Mouse (Mus musculus) hindbrain, embryonic 15.5 days (tissue): ENCODE results near the gene Sema4a. TPM values are rescaled to one million over a fixed set of nuclear protein-coding genes. Genes with fewer than 3 reads are reported as not detected.

Experiments
- ATAC-seq: fragments of 200-750 bp; cut with Nextera tagmentation; 2 replicates; pipeline ENCODE4 v1.8.0; 2017; ENCODE audit warnings: low read depth, moderate number of reproducible peaks, moderate TSS enrichment; ENCODE audit not compliant: low FRiP score
- H3K27ac ChIP-seq: fragments of 300-500 bp; sonication (generic); replicated peaks from 2 replicates; pipeline ENCODE4 v1.5.1; 2015; ENCODE audit warnings: mild to moderate bottlenecking, inconsistent platforms
- H3K27me3 ChIP-seq: fragments of 300-500 bp; sonication (generic); 2 replicates; pipeline ENCODE4 v1.6.1; 2015; ENCODE audit warnings: control low read depth, inconsistent platforms
- H3K36me3 ChIP-seq: fragments of 300-500 bp; sonication (generic); 2 replicates; pipeline ENCODE4 v1.6.1; 2015; ENCODE audit warnings: control low read depth, inconsistent platforms
- H3K4me1 ChIP-seq: fragments of 300-500 bp; sonication (generic); replicated peaks from 2 replicates; pipeline ENCODE4 v1.6.1; 2015; ENCODE audit warnings: control low read depth, inconsistent platforms
- H3K4me2 ChIP-seq: fragments of 300-500 bp; sonication (generic); 2 replicates; pipeline ENCODE4 v1.6.1; 2015; ENCODE audit warnings: moderate library complexity, mild to moderate bottlenecking, inconsistent platforms
- H3K4me3 ChIP-seq: fragments of 300-500 bp; sonication (generic); 2 replicates; pipeline ENCODE4 v1.5.1; 2015; ENCODE audit warnings: mild to moderate bottlenecking, inconsistent platforms
- H3K9ac ChIP-seq: fragments of 300-500 bp; sonication (generic); 2 replicates; pipeline ENCODE4 v1.6.1; 2015; ENCODE audit warnings: inconsistent platforms
- H3K9me3 ChIP-seq: fragments of 300-500 bp; sonication (generic); 2 replicates; pipeline ENCODE4 v1.6.1; 2016; ENCODE audit warnings: control low read depth, inconsistent platforms
- WGBS: fragments of 180-500 bp; shearing (Covaris S2); methylation state at CpG from one replicate; pipeline ENCODE4 v1.1.7; 2015; 5-methylcytosine and 5-hydroxymethylcytosine counted together
- polyA plus RNA-seq: library from polyadenylated mRNA; unstranded; fragments of >200 nt; fragmentation: Nextera tagmentation; extraction: Ambion mirVana; gene quantifications from 2 replicates; pipeline ENCODE4 v1.2.1, GENCODE M21; 2015

Sema4a gene
- polyA plus RNA-seq, 1 experiment from 2014 or later = 30.4 TPM

DNA sequence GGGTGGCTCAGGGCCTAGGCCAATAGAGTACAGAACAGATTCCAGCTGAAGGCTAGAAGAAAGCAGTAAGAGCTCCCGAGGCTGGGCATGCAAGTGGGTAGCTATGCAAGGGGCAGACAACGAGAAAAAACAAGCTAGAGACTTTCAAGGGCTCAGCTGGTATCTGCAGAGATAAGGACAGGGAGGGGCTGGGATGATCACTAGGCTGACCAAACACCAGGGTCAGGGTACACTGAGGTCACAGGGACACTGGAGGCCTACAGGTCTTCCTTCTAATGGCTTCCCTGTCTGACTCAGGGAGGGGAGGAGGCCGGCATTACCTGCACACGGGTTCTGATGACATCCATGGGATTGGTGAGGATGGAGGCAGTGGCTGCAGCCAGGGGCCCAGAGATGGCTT is 45.3 kb downstream of the Sema4a start:
- H3K27me3 ChIP-seq = no peaks in the 10 kb centered on the region
- 89% methylated on average over 4 of the region's 4 CpGs for WGBS
- peaks cover 64% of the 10 kb centered on the region for H3K36me3 ChIP-seq
- H3K4me1 ChIP-seq = peaks cover 14% of the 10 kb centered on the region
- no peak overlapping the region for H3K9ac ChIP-seq
- H3K9me3 ChIP-seq = no peaks in the 10 kb centered on the region
- H3K4me2 ChIP-seq = no peak overlapping the region
- ATAC-seq = no peak
- no peak overlapping the region for H3K27ac ChIP-seq
- H3K4me3 ChIP-seq = no peak overlapping the region

DNA sequence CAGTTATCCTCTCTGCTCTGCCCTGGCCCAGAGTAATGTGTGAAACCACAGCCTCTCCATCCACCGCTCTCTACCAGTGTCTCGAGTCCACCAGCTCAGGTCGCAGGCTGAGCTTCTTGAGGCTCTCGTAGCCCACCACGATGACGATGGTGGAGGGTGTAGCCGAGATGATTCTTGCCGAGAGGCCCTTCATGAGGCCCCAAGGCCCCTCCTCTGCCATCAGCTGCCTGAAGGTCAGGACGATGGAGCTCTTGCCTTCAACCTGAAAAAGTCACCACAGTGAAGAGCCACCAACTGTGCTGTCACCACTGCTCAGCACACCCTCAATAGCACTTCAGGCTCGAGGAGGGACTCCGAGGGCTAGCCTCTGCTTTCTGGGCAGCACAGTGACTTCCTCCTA is 48.3 kb downstream of the Sema4a start:
- WGBS = 93% methylated on average over 11 of the region's 11 CpGs
- Histone ChIP-seq H3K4me3 (no peak overlapping the region), H3K4me1 (peaks cover 21% of the 10 kb centered on the region), H3K36me3 (peaks cover 41% of the 10 kb centered on the region), H3K9ac (no peak overlapping the region), H3K27ac (no peak overlapping the region), H3K4me2 (no peak overlapping the region), H3K9me3 (no peaks in the 10 kb centered on the region), H3K27me3 (no peaks in the 10 kb centered on the region)
- ATAC-seq = no peak

- ATAC-seq = no peak
- Histone ChIP-seq H3K4me2 (no peak overlapping the region), H3K27ac (no peak overlapping the region), H3K27me3 (no peaks in the 10 kb centered on the region), H3K9ac (no peak overlapping the region), H3K36me3 (peaks cover 33% of the 10 kb centered on the region), H3K4me1 (peaks cover 21% of the 10 kb centered on the region), H3K4me3 (no peak overlapping the region), H3K9me3 (no peaks in the 10 kb centered on the region)
- 97% methylated on average over 4 of the region's 4 CpGs for WGBS
Observed at GRCm38 (mm10) chr3:88411681-88412080, 49.3 kb downstream of the Sema4a start.

GRCm38 (mm10) chr3:88410645-88411031 is 50.3 kb downstream of the Sema4a start:
- peak overlapping the region; percentile 58 for H3K4me3 ChIP-seq
- H3K36me3 ChIP-seq = peaks cover 29% of the 10 kb centered on the region
- no peak for ATAC-seq
- peak overlapping the region; percentile 84 for H3K27ac ChIP-seq
- H3K9me3 ChIP-seq = no peaks in the 10 kb centered on the region
- H3K9ac ChIP-seq = peak overlapping the region; percentile 62
- H3K27me3 ChIP-seq = no peaks in the 10 kb centered on the region
- 29% methylated on average over 7 of the region's 7 CpGs for WGBS
- H3K4me1 ChIP-seq = peaks cover 21% of the 10 kb centered on the region
- H3K4me2 ChIP-seq = peak overlapping the region; percentile 66

DNA sequence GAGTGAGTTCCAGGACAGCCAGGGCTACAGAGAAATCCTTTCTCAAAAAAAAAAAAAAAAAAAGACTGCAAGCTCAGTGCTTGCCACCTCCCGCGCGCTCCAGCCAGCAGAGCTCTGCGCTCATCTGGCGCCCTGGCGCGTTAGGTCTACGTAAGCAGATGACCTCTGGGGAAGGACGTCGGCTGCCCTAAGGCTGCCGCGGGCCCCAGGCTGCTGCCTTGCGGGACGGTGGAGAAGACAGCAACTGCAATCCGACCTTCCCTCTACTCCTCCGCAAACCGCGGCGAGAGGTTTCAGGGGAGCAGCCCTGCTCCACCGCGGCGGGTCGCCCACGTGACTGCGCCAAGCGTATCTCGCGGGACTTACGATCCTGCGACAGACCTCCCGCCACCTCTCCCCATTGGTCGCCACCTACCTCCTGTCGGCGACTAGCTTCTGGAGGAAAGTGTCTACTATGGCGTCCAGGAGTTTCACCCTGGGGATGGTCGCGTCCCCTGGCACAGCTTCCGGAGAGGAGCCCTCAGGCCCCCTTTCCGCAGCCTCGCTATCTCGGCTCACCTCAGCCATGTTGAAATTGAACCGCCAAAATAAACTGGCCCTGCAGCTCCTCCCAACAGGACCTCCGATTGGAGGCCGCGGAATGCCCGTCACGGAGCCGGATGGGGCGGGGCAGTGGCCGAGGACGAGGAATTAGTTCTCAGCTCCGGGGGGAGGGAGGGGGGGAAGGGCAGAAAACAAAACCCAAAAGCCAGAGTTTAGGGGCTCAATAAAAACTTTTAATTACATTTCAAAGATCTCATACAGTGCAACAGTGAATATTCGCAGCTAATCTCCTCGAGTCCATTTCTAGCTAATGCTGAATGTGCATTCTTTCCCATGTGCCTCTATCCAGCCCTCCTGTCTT is 51.0 kb downstream of the Sema4a start, which contains the start of gene Pmf1:
Gene Pmf1, minus strand, starts transcription at position 591 of the 904 bp plus-strand sequence.
- H3K4me1 ChIP-seq = peaks cover 21% of the 10 kb centered on the region
- peak within 1 kb of the TSS; percentile 66 for H3K4me2 ChIP-seq
- peak; percentile 92 for ATAC-seq
- no peaks in the 10 kb centered on the region for H3K27me3 ChIP-seq
- peaks cover 27% of the 10 kb centered on the region for H3K36me3 ChIP-seq
- peak within 1 kb of the TSS; percentile 58 for H3K4me3 ChIP-seq
- peak within 1 kb of the TSS; percentile 62 for H3K9ac ChIP-seq
- WGBS = under 1% methylated on average over 54 of the region's 54 CpGs
- H3K9me3 ChIP-seq = no peaks in the 10 kb centered on the region
- peak within 1 kb of the TSS; percentile 84 for H3K27ac ChIP-seq

DNA sequence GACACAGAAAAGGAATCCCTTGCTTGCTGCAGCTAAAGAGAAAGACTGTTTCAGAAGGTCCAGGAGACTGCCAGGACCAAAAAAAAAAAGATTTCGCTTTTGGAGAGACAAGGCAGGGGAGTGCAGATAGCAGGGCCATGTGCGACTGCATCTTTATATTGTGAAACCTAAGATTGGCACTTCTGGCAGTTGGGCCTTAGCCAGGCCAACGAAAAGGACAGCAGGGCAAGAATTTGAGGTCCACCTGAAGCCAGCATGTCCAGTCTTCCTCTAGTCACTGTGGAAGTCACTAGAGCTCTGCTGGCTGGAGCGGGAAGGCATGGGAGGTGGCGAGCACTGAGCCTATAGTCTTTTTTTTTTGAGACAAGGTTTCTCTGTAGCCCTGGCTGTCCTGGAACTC is 52.0 kb downstream of the Sema4a start:
- H3K4me2 ChIP-seq = peak overlapping the region; percentile 66
- peaks cover 21% of the 10 kb centered on the region for H3K4me1 ChIP-seq
- H3K36me3 ChIP-seq = peaks cover 17% of the 10 kb centered on the region
- H3K9ac ChIP-seq = peak overlapping the region; percentile 62; the same call in 1 of the 2 replicates
- WGBS = 72% methylated on average over 5 of the region's 5 CpGs
- H3K4me3 ChIP-seq = peak overlapping the region; percentile 58; the same call in 1 of the 2 replicates
- no peaks in the 10 kb centered on the region for H3K9me3 ChIP-seq
- ATAC-seq = no peak
- H3K27me3 ChIP-seq = no peaks in the 10 kb centered on the region
- no peak overlapping the region for H3K27ac ChIP-seq

- no peaks in the 10 kb centered on the region for H3K27me3 ChIP-seq
- H3K9ac ChIP-seq = no peak overlapping the region
- peaks cover 11% of the 10 kb centered on the region for H3K36me3 ChIP-seq
- H3K9me3 ChIP-seq = no peaks in the 10 kb centered on the region
- no peak overlapping the region for H3K27ac ChIP-seq
- 62% methylated on average over 7 of the region's 7 CpGs for WGBS
- peaks cover 21% of the 10 kb centered on the region for H3K4me1 ChIP-seq
- ATAC-seq = no peak
- no peak overlapping the region for H3K4me2 ChIP-seq
- no peak overlapping the region for H3K4me3 ChIP-seq
Observed at GRCm38 (mm10) chr3:88407529-88407928, 53.5 kb downstream of the Sema4a start.

- Histone ChIP-seq H3K4me1 (peaks cover 21% of the 10 kb centered on the region), H3K4me3 (no peak overlapping the region), H3K36me3 (peaks cover 7% of the 10 kb centered on the region; the same call in 1 of the 2 replicates), H3K9me3 (no peaks in the 10 kb centered on the region), H3K4me2 (no peak overlapping the region), H3K9ac (no peak overlapping the region), H3K27ac (no peak overlapping the region), H3K27me3 (no peaks in the 10 kb centered on the region)
- ATAC-seq = peak; percentile 57; the same call in 1 of the 2 replicates
- WGBS = 0% methylated on average over 2 of the region's 2 CpGs
Observed at GRCm38 (mm10) chr3:88407090-88407489, 53.9 kb downstream of the Sema4a start.

DNA sequence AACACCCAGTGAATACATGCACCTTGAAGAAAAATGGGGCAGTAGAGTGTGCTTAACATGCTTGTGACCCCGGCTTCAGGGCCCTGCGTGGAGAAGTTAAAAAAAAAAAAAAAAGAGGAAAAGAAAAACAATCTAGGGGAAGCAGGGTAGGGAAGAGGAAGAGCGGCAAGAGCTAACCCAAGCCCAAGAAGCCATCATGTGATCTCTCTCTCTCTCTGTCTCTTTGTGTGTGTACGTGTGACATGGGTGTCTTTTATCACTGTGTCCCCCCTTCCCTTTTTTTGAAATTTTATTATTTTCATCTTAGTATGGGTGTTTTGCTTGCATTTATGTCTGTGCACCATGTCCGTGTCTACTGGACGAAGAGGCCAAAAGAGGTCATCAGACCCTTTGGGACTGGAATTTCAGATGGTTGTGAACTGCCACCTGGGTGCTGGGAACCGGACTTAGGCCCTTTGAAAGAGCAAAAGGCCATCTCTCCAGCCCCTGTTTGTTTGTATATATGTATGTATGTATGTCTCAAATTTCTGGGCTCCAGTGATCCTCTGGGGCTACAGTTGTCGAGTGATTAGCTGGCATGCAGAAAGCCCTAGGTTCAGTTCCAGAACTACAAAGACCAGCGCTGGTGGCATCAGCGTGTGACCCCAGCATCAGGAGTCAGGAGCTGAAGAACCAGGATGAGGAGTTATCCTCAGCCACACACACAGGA is 57.3 kb downstream of the Sema4a start:
- Histone ChIP-seq H3K9me3 (no peaks in the 10 kb centered on the region), H3K36me3 (no peaks in the 10 kb centered on the region), H3K27ac (no peak overlapping the region), H3K4me2 (no peak overlapping the region), H3K9ac (no peak overlapping the region), H3K4me3 (no peak overlapping the region), H3K27me3 (no peaks in the 10 kb centered on the region), H3K4me1 (0 out of 2 replicates have a peak, but pooled peaks cover 3% of the 10 kb centered on the region)
- 94% methylated on average over 10 of the region's 10 CpGs for WGBS
- no peak for ATAC-seq

- no peak overlapping the region for H3K4me2 ChIP-seq
- no peaks in the 10 kb centered on the region for H3K9me3 ChIP-seq
- WGBS = 73% methylated on average over 2 of the region's 2 CpGs
- H3K9ac ChIP-seq = no peak overlapping the region
- no peaks in the 10 kb centered on the region for H3K27me3 ChIP-seq
- H3K4me1 ChIP-seq = no peaks in the 10 kb centered on the region
- no peak for ATAC-seq
- H3K27ac ChIP-seq = no peak overlapping the region
- no peak overlapping the region for H3K4me3 ChIP-seq
- no peaks in the 10 kb centered on the region for H3K36me3 ChIP-seq
Observed at GRCm38 (mm10) chr3:88398666-88399065, 62.3 kb downstream of the Sema4a start.

- Histone ChIP-seq H3K4me3 (no peak overlapping the region), H3K9me3 (no peaks in the 10 kb centered on the region), H3K36me3 (no peaks in the 10 kb centered on the region), H3K27me3 (no peaks in the 10 kb centered on the region), H3K4me1 (no peaks in the 10 kb centered on the region), H3K4me2 (no peak overlapping the region), H3K27ac (no peak overlapping the region), H3K9ac (no peak overlapping the region)
- no peak for ATAC-seq
- WGBS = 95% methylated on average over 8 of the region's 8 CpGs
Observed at GRCm38 (mm10) chr3:88395742-88396141, 65.2 kb downstream of the Sema4a start.

DNA sequence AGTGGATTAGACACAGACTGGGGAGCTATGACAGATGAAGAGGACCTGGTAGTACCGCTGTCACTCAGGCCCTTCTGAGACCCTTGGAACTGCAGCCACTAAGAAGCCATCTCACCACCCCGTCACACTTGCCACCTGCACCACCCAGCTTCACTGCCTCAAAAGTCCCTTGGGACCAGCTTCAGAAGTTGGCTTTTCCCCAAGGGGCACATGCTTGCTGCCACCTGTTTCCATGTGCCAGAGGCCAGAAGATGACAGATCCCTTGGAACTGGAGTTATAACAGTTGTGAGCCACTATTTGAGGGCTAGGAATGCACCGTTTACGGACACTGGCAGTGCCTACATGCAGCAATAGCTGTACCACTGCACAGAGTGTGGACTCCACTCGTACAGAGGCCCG is 65.7 kb downstream of the Sema4a start:
- H3K27me3 ChIP-seq = no peaks in the 10 kb centered on the region
- no peak overlapping the region for H3K27ac ChIP-seq
- H3K4me2 ChIP-seq = no peak overlapping the region
- H3K9me3 ChIP-seq = no peaks in the 10 kb centered on the region
- H3K4me3 ChIP-seq = no peak overlapping the region
- 91% methylated on average over 6 of the region's 6 CpGs for WGBS
- H3K4me1 ChIP-seq = no peaks in the 10 kb centered on the region
- ATAC-seq = no peak
- no peak overlapping the region for H3K9ac ChIP-seq
- H3K36me3 ChIP-seq = no peaks in the 10 kb centered on the region
